Mouse (Mus musculus) spleen, postnatal 14 days (tissue): ENCODE results near the gene Fgfr2.

ENCODE experiments used
- DNase-seq, 2 experiments: peaks; one replicate each; pipeline ENCODE4 v3.0.0; 2021 to 2022; ENCODE audit warnings: low spot score in 2 of 2

Fgfr2 gene

DNA sequence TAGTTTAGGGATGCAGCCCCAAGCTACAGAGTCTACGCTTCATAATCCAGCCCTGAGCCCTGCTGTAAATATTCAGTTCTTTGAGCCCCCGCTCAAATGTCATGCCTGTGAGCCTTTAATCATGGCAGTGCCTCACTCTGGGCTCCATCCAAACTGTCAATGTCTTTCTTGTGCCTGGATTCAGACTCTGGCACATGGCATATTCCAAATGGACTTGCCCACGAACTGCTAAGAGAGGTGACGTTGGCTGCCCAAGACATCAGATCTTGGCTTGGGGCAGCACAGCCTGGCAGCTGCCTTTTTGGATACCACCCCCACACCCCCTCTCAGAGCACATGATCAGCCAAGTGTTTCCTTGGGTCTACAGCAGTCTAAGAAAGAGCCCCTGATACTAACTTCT, 2902.5 kb downstream of the Fgfr2 start:
- DNase-seq: no peak

DNA sequence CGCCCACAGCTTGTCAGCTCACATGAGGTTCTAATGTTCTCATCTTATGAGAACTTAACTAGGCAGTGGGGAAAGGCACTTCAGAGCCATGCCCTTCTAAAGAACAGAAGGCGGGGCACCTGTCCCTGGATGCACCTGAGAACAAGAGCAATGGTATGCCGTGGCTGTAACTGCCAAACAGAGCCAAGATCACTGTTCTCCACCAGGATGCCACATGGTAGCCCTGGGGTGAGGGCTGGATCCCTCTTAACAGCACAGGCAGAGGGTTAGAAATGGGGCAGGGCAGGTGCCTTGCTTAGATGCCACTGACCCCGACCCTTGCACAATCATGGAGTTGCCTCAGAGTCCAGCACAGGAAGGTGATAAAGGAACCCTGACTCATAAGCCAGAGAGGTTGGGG, 2903.3 kb downstream of the Fgfr2 start:
- DNase-seq: no peak

DNA sequence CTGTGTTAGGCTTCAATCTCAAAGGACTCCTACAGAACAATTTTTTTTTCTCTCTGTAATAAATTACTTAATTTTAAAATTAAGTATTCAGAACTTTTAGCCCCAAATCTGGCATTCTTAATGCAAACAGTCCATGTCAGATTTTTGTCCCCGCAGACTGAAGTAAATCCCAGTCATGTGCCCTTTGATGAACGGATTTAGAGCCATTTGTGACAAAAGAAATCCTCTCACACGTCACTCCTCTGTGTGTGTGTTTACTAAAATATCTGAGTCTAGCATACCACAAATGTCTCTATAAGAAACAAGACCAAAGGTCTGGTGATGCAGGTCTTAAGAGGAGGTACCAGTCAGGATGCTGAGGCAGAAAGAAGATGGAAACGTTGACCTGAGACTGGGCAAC, 2906.9 kb downstream of the Fgfr2 start:
- no peak for DNase-seq

DNA sequence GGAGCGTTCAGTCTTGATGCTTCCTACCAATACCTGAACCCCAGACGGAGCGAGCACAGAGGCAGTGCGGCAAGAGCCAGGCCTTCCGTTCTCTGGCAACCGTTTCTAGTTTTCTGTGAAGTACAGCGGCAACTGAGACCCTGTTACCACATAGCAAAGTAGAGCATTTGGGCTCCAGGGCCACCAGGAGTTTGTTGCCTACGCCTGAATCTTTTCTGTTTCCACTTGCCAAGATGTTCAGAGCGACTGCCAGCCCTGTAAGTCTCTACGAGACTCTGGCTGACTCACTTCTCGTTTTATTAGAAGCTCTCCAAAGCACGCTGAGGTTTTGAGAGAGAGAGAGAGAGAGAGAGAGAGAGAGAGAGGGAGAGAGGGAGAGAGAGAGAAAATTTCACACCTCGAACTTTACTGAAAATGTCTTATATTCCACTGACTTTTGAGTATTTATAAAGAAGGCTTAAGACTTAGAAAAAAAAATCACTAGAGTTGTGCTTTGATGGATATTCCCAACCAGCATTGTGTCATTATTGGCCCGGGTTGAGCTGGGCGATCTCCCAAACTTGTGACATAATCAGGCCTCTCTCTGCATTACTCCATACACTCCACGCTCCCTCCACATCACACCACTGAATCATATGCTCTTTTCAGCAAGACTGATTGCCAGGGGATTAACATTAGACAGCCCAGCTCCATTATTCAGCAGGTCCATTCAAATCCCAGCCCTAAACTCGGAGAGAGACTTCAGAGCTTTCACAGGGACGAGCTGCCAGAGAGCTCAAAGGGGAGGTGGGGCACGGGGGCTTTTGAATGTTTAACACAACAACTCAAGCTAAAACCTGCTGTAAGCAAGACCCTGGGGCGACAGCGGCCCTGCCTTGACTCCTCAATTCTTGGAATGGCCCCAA, 2907.6 kb downstream of the Fgfr2 start:
- no peak for DNase-seq

DNA sequence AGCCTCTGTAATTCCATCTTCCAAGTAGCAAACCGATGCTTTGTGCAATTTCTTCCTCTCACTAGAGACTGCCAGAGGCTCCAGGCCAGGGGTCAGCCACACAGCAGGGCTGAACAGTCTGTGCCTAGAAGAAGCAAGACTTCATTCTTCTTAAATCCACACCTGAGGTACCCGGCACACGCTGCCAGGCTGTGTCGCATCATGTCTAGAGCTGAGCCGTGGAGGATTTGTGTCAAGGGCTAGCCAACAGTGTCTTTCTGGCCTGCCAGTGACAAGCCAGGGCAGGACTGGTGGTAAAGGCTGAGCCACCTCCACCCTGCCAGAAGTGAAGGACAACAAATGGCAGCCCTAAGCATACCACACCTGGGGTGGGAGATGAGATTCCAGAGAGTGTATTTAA, 2910.0 kb downstream of the Fgfr2 start:
- DNase-seq: no peak

DNA sequence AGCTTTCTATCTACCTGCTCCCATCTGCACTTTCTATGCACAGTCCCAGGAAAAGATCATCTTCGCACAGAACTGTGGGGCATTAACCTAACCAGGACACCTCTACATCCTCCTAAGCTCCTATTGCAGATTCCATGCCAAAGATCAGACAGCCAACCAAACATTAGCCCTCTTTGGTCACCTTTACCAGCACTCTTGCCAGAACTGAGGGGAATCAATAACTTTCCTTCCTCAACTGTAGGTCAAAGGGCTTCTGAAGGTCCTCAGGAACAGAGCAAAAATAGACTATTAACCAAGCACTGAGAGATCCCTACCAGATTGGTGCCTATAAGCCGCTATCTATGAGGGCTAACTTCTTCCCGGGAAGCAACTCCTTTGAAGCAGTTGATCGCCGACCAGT, 2911.7 kb downstream of the Fgfr2 start:
- no peak for DNase-seq

DNA sequence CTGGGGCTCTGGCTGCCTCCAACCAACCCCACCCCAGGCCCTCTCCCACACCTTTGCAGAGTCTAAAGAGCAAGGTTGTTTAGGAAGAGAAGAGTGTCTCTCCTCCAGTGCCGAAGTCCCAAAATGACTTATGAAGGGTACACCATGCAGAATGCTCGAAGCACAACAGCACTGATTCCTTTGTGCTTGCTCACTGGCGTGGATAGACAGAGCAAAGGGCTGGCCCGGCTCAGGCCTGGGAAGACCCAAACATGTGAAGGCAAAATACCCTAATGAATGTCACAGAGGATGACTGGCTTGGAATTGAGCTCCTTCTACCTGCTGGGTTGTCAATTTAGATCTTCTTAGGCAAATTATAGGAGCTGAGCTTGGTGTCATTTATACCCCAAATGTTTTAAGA, 2914.5 kb downstream of the Fgfr2 start:
- no peak for DNase-seq

DNA sequence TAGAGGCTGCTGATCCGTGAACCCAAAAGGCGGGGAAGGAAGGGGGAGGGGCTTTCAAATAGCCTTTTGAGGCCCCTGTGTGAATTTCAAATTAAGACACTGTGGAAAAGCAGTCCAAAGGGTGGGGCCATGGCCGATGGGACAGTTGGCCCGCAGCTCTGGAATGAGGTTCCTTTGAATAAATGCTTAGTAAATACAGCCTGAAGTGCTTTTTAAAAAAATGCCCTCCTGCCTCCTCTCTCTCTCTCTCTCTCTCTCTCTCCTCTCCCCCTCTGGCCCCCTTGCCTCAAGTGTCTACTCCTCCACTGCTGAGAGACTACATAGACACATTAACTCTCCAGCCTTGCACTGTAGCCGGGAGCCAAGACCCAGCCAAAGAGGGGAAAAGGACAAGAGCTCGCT, 2917.0 kb downstream of the Fgfr2 start:
- DNase-seq: no peak

DNA sequence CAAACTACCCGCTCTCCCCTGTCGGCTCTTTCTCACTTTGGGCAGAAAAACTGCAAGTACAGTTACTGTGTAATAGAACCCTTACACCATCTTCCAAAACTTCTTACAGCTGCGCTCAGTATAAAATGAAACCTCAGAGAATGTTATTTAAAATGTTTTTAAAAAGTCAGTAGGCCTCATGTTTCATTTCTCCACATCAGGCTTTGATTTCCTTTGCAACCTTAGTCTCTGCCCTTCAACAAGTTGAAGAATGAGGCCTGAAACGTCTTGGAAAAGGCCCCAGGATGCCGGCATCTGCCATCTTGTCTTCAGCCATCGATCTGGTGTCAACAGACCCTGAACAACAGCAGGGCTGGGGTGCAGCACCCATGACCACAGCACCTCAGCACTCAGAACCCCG, 2918.0 kb downstream of the Fgfr2 start:
- no peak for DNase-seq

DNA sequence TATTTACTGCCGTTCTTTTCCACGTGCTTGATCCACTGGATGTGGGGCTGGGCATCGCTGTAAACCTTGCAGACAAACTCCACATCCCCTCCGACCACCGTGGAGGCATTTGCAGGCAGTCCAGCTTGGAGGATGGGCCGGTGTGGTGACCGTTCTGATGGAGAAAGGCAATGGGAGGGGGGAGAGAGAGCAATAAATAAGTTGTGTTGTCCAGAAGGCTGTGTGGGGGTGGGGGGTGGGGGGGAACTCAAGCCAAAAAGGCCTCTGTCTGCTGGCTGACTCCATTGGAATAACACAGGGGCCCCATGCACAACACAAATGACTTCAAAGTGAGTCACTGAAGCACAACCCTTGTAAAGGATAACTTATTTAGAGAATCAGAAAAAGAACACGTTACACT, 2922.1 kb downstream of the Fgfr2 start:
- DNase-seq: no peak

DNA sequence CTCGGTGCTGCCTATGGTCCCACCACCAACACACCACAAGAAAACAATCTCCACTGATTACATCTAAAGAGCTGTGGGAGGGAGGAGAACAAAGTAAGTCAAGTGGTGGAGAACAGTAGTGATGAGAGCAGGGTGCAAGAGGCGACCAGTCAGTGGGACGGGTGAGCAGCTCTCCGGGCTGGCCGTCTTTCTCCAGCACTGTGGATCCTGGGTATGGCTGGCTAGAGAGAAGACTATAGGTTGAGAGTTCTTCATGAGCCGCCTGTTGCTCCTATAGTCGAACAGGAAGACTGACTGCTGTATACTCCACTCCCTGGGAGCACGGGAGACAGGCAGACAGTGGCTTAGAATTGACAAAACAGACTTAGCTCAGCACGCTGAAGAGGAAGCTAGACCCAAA, 2923.2 kb downstream of the Fgfr2 start:
- no peak for DNase-seq

DNA sequence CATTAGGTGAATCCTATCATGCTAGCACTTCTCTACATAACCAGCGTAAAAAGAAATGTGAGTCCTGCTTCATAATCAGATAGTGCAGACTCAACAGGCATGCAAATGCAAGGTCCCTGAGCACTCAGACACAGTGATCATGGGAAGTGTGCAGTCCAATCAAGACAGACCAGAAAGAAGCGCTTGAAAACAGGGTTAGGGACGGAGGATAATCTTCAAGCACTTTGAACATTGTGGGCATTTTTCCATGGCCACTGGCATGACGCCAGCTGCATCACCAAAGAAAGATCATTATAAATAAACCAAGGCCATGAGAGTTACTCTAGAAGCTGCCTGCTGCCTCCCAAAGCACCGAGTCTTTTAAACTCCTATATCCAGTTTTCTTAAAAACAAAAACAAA, 2923.8 kb downstream of the Fgfr2 start:
- no peak for DNase-seq

DNA sequence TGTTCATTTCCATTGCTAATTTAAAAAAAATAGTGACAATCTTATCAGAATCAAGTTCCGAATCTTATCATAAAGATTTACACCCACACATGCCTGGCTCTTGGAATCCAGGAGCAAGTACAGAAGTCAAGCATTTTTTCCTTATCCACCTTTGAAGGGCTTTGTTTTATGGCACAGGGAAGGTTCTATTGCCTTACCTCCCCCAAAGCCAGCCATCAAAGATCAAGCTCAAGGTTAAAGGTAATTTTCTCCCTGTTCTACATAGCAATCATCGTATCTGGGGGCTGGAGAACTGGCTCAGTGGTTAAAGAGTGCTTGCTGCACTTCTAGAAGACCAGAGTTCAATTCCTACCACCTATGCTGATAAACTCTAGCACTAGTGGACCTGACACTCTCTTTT, 2928.1 kb downstream of the Fgfr2 start:
- no peak for DNase-seq

DNA sequence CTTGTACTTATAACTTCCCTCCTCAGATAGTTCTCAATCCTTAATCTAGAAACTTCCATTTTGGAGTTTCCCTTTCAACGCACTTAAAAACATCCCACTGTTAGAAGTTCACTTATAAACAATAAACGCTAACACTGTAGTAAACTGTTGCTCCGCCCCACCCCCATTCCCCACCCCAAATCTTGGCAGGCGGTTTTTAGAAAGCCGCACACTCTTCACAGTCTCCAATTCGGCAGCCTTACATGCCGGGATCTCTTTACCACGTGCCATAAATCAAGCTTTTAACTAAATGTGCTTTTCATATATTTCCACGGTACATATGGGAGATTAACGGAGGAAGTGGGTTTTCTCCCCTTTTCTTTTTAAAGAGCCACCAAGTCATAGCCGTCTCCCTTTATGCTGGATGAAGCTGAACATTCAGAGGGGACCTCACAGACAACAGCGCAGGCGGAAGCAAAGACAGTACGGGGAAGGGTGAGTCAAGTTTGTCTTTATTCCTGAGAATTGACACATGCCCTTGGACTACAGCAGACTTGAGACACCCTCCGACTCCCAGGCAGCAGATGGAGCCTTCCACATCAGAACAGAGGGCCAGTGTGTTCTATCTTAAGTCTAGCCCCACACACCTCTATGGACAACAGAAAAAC, 2932.7 kb downstream of the Fgfr2 start:
- DNase-seq: no peak

DNA sequence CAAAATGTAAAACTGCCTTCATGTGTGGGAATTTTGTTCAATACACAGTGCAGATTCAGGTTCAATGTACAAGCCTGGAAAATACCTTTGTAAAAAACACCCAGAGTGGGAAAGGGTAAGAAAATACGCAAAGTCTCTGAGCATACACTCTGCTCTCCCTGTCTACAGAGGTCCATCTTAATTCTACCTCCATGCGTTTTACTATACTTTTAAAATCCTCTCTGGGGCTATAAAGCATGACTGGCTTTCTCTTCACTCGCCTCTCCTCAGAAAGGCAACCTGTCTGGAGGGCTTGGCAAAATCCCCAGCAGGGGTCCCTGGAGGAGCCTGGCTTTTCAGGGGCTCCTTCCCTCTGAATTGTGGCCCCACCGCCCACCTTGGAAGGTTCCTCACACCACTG, 2933.2 kb downstream of the Fgfr2 start:
- no peak for DNase-seq

DNA sequence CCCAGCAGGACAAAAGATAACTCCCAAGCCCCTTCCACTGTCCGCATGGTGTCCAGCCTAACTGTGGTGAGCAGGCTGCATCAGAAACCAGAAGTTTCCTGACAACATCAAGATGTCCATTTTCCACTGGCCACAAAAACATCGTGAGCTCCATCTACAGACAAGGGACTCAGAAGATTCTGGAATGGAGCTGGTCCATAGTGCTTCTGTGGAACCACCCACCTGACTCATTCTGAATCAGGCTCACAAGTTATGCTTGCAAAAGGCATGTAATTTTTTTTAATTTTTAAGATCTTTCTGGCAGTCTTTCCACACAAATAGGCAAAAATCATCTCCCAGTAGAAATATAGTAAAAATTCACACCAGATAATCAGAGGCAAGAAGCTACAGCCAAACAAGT, 2935.0 kb downstream of the Fgfr2 start:
- no peak for DNase-seq

DNA sequence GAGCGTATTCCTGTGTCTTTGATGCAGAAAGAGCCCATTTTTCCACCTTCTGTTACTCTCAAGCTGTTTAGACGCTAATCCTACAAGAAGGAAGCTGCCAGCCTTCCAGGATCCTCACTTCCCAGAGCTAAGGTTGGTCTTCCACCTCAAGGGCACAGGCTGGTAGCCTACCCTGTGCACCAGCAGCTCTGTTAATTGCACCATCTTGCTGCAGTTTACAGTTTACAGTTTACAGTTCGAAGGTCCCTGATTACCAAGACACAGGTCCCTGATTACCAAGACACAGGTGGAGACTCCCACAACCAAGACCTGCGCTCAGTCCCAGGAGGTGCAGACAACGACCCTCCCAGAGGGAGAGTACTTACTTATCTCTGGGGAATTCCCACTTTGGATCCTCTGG, 2938.3 kb downstream of the Fgfr2 start:
- no peak for DNase-seq

DNA sequence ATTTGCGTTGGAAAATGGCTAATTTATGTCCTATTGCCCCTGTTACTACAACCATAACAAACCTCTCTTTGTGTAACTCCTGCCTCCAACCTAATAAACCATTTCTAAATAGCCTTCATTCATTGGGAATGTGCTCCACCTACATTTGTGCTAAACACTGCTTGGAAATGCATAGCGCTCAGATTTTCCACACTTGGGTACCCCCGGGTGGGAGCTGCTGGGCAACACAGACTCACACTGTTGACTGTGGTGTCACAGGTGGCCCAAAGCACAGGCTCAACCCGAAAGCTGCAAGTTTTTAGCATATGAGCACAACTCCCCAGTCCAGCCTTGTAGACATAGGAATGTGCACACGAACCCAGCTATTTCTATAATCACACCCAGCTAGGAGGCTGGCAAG, 2939.2 kb downstream of the Fgfr2 start:
- no peak for DNase-seq

DNA sequence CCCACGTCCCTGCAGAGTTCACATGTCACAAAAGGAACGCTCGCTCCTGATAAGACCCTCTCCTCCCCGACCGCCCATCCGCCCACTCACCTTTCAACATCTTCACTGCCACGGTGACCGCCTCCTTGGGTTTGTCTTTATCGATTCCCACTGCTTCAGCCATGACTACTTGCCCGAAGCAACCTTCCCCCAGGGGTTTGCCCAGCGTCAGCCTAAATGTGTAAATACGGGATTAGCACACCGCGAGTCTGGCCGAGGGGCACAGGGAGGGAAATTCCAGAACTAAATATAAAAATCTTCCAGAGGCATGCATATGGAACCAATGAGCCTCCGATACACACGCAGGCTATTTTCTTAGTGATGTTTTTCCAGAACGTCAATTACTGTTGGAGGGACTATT, 2940.6 kb downstream of the Fgfr2 start:
- no peak for DNase-seq

DNA sequence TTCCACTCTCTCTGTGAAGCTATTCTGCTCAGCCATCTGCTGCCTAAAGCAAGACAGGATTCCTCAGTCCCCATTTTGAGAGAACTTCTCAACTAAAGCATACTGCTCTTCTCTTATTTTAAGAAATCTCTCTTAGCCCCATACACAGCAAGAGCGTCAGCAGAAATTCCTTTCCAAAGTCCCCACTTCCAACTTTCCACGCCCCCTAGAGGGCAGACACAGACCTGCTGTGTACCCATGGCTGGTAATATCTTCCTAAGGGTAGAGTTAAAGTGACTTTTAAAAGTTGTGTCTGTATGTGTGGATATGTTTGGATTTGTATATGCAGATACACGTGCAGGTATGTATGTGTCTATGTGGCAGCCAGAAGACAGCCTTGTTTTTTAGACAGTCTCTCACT, 2944.2 kb downstream of the Fgfr2 start:
- DNase-seq: no peak

DNA sequence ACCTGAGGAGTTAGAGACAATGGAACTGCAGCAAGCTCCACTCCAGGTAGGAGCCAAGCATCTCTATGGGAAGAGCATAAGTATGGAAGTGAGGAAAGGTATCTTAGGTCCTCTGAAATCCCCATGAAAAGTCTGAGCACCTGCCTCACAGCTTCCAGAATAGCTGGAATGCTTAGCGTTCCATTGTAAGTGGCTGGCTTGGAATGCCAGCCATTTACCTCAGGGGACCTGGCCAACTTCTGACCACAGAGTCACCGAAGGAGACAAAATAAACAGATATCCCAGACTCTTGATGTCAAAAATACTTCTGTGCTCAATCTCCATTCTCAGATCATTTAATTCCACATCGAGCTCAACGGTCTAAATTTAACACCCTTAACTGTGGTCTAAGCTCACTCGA, 2946.1 kb downstream of the Fgfr2 start:
- no peak for DNase-seq

DNA sequence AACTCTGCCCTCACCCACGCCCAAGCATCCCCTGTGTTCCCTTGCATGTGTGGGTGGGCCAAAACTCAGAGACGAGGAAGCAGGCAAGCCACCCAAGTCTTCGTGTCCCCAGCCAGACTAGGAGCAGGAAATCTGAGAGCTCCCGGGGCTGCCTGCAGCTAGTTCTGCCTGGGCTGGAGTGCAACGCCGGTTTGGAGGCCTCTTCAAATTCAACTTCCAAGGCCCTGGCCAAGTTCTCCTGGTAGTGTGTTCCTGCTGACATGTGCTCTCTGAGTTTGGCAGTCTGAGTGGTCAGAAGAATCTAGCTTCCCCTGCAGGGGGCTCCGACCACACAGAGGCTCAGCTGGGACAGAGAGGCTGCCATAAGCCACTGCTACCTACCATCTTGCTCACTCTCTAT, 2948.6 kb downstream of the Fgfr2 start:
- DNase-seq: no peak

DNA sequence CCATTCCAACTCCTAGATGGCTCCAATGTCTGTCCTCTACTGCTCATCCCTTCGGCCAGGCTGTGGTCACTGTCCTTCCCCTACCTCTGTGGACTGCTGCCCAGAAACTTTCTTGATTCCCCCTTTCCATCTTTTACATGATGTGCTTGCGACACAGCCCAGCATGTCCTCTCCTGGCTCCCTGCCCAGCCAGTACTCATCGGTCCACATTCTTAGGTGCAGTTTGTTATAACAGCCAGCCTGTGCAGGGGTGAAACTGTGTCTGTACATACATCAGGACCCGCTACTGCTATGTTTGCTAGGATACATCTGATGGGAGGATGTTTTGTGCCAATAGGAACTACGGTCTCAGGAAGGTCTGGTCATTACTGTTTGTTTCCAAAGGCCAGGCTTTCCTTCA, 2949.2 kb downstream of the Fgfr2 start:
- DNase-seq: no peak

DNA sequence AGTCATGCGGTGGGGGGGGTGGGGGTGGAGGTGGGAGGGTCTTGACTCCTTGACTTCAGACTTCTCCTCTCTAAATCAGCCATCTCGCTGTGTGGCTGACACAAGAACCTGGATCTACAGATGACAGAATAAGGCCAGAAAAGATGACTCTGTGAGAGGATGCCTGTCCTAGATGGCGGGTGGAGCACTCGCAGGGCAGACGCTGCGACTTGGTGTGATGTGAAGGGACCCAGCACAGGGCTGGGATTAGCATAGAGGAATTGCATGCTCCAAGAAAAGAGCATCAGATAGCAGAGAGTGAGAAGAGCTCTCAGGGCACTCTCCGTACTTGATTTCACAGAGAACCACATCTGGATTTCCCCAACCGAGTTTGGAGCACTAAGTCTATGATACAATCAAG, 2953.0 kb downstream of the Fgfr2 start:
- no peak for DNase-seq
